Mouse (Mus musculus) limb, embryonic 11.5 days (tissue): ENCODE data around the gene Mogat2. TPM values are rescaled to one million over a fixed set of nuclear protein-coding genes. Genes with fewer than 3 reads are reported as not detected.

ENCODE experiments used
- ATAC-seq: fragments of 200-750 bp; cut with Nextera tagmentation; 2 replicates; pipeline ENCODE4 v1.8.0; 2017; ENCODE audit warnings: low read depth; ENCODE audit not compliant: insufficient number of reproducible peaks, low FRiP score, low TSS enrichment
- DNase-seq: peaks from one replicate; pipeline ENCODE4 v3.0.0-alpha.2; 2015; ENCODE audit warnings: low spot score
- H3K27ac ChIP-seq: fragments of 300-500 bp; sonication (generic); replicated peaks from 2 replicates; pipeline ENCODE4 v1.5.1; 2014; ENCODE audit warnings: low read depth, mild to moderate bottlenecking, low read length
- H3K27me3 ChIP-seq: fragments of 300-500 bp; sonication (generic); 2 replicates; pipeline ENCODE4 v1.6.1; 2014; ENCODE audit warnings: mild to moderate bottlenecking, low read length, mixed read lengths; ENCODE audit not compliant: control insufficient read depth, insufficient read depth
- H3K36me3 ChIP-seq: fragments of 300-500 bp; sonication (generic); 2 replicates; pipeline ENCODE4 v1.6.1; 2014; ENCODE audit warnings: mild to moderate bottlenecking, low read length, moderate library complexity, mixed read lengths; ENCODE audit not compliant: control insufficient read depth, insufficient read depth
- H3K4me1 ChIP-seq: fragments of 300-500 bp; sonication (generic); 2 replicates; pipeline ENCODE4 v1.6.1; 2014; ENCODE audit warnings: low read length, mixed read lengths; ENCODE audit not compliant: control insufficient read depth, insufficient read depth
- H3K4me2 ChIP-seq: fragments of 300-500 bp; sonication (generic); 2 replicates; pipeline ENCODE4 v1.6.1; 2014; ENCODE audit warnings: low read depth, mild to moderate bottlenecking, moderate library complexity; ENCODE audit not compliant: severe bottlenecking
- H3K4me3 ChIP-seq: fragments of 300-500 bp; sonication (generic); 2 replicates; pipeline ENCODE4 v1.5.1; 2014; ENCODE audit warnings: low read depth, low read length
- H3K9ac ChIP-seq: fragments of 300-500 bp; sonication (generic); 2 replicates; pipeline ENCODE4 v1.6.1; 2014; ENCODE audit warnings: mild to moderate bottlenecking, low read length
- H3K9me3 ChIP-seq: fragments of 300-500 bp; sonication (generic); 2 replicates; pipeline ENCODE4 v1.6.1; 2016; ENCODE audit warnings: low read length; ENCODE audit not compliant: control insufficient read depth
- WGBS: fragments of 180-500 bp; shearing (Covaris S2); extraction: QIAGEN DNeasy Blood & Tissue Kit; methylation state at CpG from one replicate; pipeline ENCODE4 v1.1.7; 2014; 5-methylcytosine and 5-hydroxymethylcytosine counted together
- polyA plus RNA-seq: library from polyadenylated mRNA; unstranded; fragments of >200 nt; fragmentation: Nextera tagmentation; extraction: Ambion mirVana; gene quantifications from 2 replicates; pipeline ENCODE4 v1.2.1, GENCODE M21; 2014

Mogat2 gene
- polyA plus RNA-seq = 37.0 and 41.3 TPM in 2 replicates

- no peaks in the 10 kb centered on the region for H3K36me3 ChIP-seq
- ATAC-seq (peak; percentile 72), DNase-seq (peak; percentile 64)
- no peaks in the 10 kb centered on the region for H3K9me3 ChIP-seq
- peak within 1 kb of the TSS; percentile 54 for H3K4me2 ChIP-seq
- 0 out of 2 replicates have a peak within 1 kb of the TSS, but pooled peaks have one; percentile 39 for H3K27ac ChIP-seq
- peak within 1 kb of the TSS; percentile 33 for H3K4me3 ChIP-seq
- H3K27me3 ChIP-seq = no peaks in the 10 kb centered on the region
- 2% methylated on average over 13 of the region's 13 CpGs for WGBS
- H3K9ac ChIP-seq = peak within 1 kb of the TSS; percentile 55
- H3K4me1 ChIP-seq = peaks cover 31% of the 10 kb centered on the region
These were observed at the start of gene Mogat2 for GRCm38 (mm10) chr7:99238417-99238816. Gene Mogat2, minus strand, starts transcription at chr7:99238619.

GRCm38 (mm10) chr7:99287287-99287686 lies 48.9 kb upstream of the Mogat2 start:
- 77% methylated on average over 3 of the region's 3 CpGs for WGBS
- DNase-seq (no peak), ATAC-seq (no peak)
- Histone ChIP-seq H3K4me1 (peaks cover 6% of the 10 kb centered on the region; the same call in 1 of the 2 replicates), H3K9ac (no peak overlapping the region), H3K36me3 (no peaks in the 10 kb centered on the region), H3K4me3 (no peak overlapping the region), H3K4me2 (no peak overlapping the region), H3K27me3 (no peaks in the 10 kb centered on the region), H3K27ac (no peak overlapping the region), H3K9me3 (no peaks in the 10 kb centered on the region)

- H3K36me3 ChIP-seq = no peaks in the 10 kb centered on the region
- no peak overlapping the region for H3K4me2 ChIP-seq
- no peak overlapping the region for H3K9ac ChIP-seq
- WGBS = 63% methylated on average over 8 of the region's 8 CpGs
- ATAC-seq (no peak), DNase-seq (no peak)
- no peak overlapping the region for H3K4me3 ChIP-seq
- H3K4me1 ChIP-seq = no peaks in the 10 kb centered on the region
- no peaks in the 10 kb centered on the region for H3K9me3 ChIP-seq
- H3K27ac ChIP-seq = no peak overlapping the region
- no peaks in the 10 kb centered on the region for H3K27me3 ChIP-seq
These were observed 41.2 kb upstream of the Mogat2 start for GRCm38 (mm10) chr7:99279586-99279985.

- 90% methylated on average over 8 of the region's 8 CpGs for WGBS
- no peak overlapping the region for H3K27ac ChIP-seq
- no peaks in the 10 kb centered on the region for H3K27me3 ChIP-seq
These were observed 39.9 kb upstream of the Mogat2 start for GRCm38 (mm10) chr7:99278309-99278708.

GRCm38 (mm10) chr7:99276679-99277078 lies 38.3 kb upstream of the Mogat2 start:
- H3K9me3 ChIP-seq = no peaks in the 10 kb centered on the region
- no peaks in the 10 kb centered on the region for H3K4me1 ChIP-seq
- no peak overlapping the region for H3K4me2 ChIP-seq
- WGBS = 85% methylated on average over 1 of the region's 1 CpGs
- ATAC-seq = no peak
- H3K36me3 ChIP-seq = no peaks in the 10 kb centered on the region
- H3K9ac ChIP-seq = no peak overlapping the region
- H3K4me3 ChIP-seq = no peak overlapping the region
- H3K27me3 ChIP-seq = no peaks in the 10 kb centered on the region
- H3K27ac ChIP-seq = no peak overlapping the region
- no peak for DNase-seq

More at GRCm38 (mm10) chr7:99278309-99278708, 39.9 kb upstream of the Mogat2 start:
- no peaks in the 10 kb centered on the region for H3K4me1 ChIP-seq
- no peak overlapping the region for H3K9ac ChIP-seq
- H3K9me3 ChIP-seq = no peaks in the 10 kb centered on the region
- DNase-seq (no peak), ATAC-seq (no peak)
- H3K36me3 ChIP-seq = no peaks in the 10 kb centered on the region
- H3K4me2 ChIP-seq = no peak overlapping the region
- H3K4me3 ChIP-seq = no peak overlapping the region

GRCm38 (mm10) chr7:99275131-99275530 lies 36.7 kb upstream of the Mogat2 start:
- Histone ChIP-seq H3K36me3 (no peaks in the 10 kb centered on the region), H3K27ac (no peak overlapping the region), H3K4me3 (no peak overlapping the region), H3K27me3 (peaks cover 5% of the 10 kb centered on the region; the same call in 1 of the 2 replicates), H3K4me2 (no peak overlapping the region), H3K4me1 (no peaks in the 10 kb centered on the region), H3K9me3 (no peaks in the 10 kb centered on the region), H3K9ac (no peak overlapping the region)
- ATAC-seq (no peak), DNase-seq (no peak)
- WGBS = 67% methylated on average over 6 of the region's 6 CpGs

- peaks cover 16% of the 10 kb centered on the region for H3K4me1 ChIP-seq
- no peak overlapping the region for H3K4me2 ChIP-seq
- H3K36me3 ChIP-seq = no peaks in the 10 kb centered on the region
- 55% methylated on average over 9 of the region's 9 CpGs for WGBS
- H3K27me3 ChIP-seq = peaks cover 39% of the 10 kb centered on the region
- no peak overlapping the region for H3K27ac ChIP-seq
- H3K9ac ChIP-seq = no peak overlapping the region
- H3K9me3 ChIP-seq = no peaks in the 10 kb centered on the region
- DNase-seq (no peak), ATAC-seq (no peak)
- H3K4me3 ChIP-seq = no peak overlapping the region
These were observed 33.2 kb upstream of the Mogat2 start for GRCm38 (mm10) chr7:99271630-99272029.

- Histone ChIP-seq H3K27ac (no peak overlapping the region), H3K9ac (no peak overlapping the region), H3K4me2 (peak overlapping the region; percentile 100), H3K9me3 (no peaks in the 10 kb centered on the region), H3K27me3 (peaks cover 49% of the 10 kb centered on the region), H3K4me1 (peaks cover 16% of the 10 kb centered on the region), H3K4me3 (peak overlapping the region; percentile 59), H3K36me3 (no peaks in the 10 kb centered on the region)
- ATAC-seq (peak; percentile 28; the same call in 1 of the 2 replicates), DNase-seq (peak; percentile 57)
- 6% methylated on average over 42 of the region's 42 CpGs for WGBS
These were observed 30.8 kb upstream of the Mogat2 start for GRCm38 (mm10) chr7:99268951-99269945.
